Mouse (Mus musculus): ENCODE measurements around the gene Ttc28.

Ttc28 gene

DNA sequence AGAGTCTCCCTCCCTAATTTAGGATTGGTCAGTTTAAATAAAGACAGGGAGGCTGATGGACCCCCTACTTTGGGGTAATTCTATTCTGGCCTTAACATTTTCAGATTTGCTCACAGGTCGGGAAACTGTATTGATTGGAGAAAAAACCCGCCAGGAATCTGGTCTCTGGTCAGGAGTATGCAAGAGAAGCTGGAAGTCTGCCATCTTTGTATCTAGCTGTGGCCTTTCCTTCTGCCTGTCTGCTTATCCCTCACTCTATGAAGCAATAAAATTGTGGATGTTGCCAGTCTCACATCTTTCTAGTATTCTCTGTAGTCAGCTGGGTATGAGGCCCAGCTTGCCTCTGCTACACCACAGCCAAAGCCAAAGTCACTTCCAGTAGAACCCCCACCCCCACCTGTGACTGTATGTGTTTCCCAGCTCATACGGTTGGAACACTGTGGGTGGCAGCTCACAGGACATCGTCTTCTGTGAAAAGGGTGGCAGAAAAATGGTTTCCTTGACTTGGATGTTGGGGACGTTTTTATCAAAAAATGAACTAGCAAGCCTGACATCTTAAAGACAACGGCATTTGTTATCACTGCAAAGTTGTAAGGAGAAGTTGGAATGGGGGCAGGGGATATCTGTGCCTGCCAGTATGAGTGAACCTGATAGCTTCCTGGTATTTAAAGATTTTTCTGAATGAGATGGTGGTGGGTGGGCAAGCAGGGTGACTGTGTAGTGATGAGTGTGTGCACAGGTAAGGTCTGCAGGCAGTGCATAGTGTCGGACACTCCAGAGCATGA lies 281.7 kb downstream of the Ttc28 start:
- in situ Hi-C loops (cut with MboI; ENCODE audit: low pct_unique_long_range_greater_than_20kb in 1 of 2, low sequenced_read_pairs in 2 of 2, unreplicated experiment in 1 of 2): no loop called here

DNA sequence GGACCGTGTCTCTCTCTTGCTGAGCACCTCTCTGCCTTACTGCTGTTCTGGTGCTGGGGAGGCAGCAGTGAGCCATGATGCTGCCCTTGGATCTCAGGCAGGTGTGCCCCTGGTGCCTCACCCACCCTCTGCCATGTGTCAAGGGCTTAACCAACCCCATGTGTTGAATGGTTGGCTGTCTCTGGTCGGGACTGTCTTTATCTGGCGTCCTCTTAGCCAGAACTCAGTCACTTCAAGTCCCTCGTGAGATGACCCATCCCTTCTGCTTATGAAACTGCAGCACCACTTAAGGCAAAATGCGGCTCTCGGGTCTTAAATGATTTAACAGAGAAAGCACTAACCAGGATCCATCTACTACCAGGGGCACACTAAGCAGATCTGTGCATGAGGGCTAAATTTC lies 283.3 kb downstream of the Ttc28 start:
- in situ Hi-C loops (cut with MboI; ENCODE audit: low pct_unique_long_range_greater_than_20kb in 1 of 2, low sequenced_read_pairs in 2 of 2, unreplicated experiment in 1 of 2): no loop called here

DNA sequence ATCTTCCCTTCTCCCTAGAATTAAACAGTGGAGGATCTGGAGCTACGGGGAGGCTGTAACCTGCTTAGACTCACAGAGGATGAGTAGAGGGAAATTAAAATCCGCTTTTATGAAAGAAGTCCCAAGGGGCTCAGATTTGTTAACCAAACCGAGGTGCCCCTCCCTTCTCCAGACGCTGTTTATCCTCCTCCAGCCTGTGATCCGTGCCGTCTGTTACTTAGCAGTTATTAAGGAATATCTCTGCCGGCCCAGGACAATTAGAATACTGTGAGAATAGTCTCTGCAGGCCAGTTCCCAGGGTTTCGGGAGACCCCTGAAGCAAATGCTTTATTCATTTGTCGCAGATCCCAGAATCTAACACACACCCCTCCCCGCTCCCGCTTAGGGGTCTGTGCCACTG lies 283.8 kb downstream of the Ttc28 start:
- in situ Hi-C loops (cut with MboI; ENCODE audit: low pct_unique_long_range_greater_than_20kb in 1 of 2, low sequenced_read_pairs in 2 of 2, unreplicated experiment in 1 of 2): no loop called here

DNA sequence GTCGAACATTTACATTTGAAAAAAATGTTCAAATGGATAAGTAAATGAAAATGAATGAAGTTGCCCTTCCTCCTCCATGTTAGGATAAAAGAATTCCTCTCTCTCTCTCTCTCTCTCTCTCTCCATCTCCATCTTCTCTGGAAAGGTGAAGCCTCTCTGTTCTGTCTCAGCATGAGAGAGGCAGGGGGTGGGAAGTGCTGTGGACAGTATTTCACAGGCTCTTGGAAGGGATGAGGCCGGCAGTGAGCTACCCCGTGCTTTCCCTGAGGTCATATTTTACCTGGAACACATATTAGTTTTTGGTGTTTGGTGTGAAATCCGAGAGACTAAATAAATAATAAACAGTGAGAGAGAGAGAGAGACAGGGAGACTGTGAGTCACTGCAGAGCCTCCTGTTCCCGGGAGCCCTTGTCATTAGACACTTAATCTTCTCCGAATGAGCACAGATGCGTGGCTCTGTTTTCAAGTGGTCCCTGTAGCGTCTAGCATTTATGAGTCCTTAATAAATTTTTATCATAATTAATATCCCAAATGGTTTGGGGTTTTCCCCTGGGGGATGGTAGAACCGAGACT lies 284.8 kb downstream of the Ttc28 start:
- in situ Hi-C loops (cut with MboI; ENCODE audit: low pct_unique_long_range_greater_than_20kb in 1 of 2, low sequenced_read_pairs in 2 of 2, unreplicated experiment in 1 of 2): no loop called here

DNA sequence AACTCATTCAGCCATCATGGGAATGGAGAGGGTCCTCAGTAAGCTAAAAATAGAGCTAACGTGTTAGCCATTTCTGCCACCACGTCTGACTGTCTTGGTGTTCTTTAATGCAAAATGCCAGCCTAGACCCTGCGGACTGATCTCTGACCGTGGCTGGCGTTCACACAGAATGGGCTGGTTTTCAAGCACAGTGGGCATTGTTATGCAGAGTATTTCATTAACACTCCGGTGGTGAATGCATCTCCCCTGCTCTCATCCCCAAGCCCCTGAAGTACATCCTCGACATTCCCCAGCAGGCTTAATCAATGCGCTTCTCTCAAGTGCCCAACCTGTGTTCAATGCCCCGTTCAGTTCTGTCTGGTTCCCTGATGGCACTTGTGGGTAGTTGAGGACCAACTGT lies 290.8 kb downstream of the Ttc28 start:
- in situ Hi-C loops (cut with MboI; ENCODE audit: low pct_unique_long_range_greater_than_20kb in 1 of 2, low sequenced_read_pairs in 2 of 2, unreplicated experiment in 1 of 2): no loop called here

DNA sequence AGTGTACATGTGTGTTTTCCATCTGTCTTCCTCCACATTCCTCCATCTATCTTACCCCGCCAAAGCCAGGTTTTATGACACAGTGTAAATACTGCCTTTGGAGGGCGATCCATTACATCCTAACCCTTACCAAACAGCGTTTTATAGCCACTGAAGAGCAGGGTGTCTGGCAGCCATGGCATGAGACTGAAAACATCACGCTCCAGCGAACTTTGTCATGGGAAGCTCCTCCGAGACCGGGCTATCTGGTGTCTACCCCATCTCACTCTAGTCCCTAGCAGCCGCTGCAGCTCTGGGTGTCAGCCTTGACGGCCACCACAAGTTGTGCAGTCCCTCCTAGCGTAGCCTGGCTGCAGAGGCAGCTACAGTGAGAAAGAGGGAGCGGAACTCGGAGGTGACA lies 295.8 kb downstream of the Ttc28 start:
- in situ Hi-C loops (cut with MboI; ENCODE audit: low pct_unique_long_range_greater_than_20kb in 1 of 2, low sequenced_read_pairs in 2 of 2, unreplicated experiment in 1 of 2): no loop called here

DNA sequence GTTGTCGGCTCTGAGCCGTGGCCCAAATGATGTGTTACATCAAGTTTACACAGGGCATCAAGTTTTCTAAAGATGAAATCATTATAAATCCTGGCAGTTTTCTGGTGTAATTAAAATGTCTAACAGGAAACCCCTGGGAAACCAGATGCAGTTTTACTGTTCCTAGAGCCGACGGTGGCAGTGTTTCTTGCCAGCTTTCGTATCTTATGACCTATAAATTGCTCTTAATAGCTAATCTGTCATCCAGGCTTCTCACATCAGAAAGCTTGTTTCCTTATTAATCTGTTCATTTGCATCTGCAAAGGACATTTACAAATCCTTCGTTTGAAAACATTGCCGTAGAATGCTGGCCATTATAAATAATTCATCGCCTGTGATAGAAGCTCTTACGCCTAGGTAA lies 296.2 kb downstream of the Ttc28 start:
- in situ Hi-C loops (cut with MboI; ENCODE audit: low pct_unique_long_range_greater_than_20kb in 1 of 2, low sequenced_read_pairs in 2 of 2, unreplicated experiment in 1 of 2): no loop called here

DNA sequence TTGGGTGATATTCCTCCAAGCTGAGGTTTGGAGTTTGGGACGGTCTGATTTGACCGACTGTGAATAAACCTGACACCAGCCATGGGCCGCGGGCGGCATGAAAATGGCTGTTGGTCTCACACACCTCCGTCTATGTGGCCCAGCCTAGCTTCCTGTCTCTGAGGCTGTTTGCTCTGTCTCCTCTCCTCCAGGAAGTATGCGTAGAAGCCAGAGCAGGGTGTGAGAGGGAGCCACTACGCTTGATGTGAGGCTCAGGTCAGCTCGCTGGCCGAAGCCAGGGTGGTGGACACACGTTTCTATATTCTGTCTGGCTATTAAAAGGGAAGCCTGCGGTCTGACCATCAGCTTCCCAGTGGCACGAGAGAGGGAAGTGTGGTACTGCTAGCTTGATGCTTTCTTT lies 296.8 kb downstream of the Ttc28 start:
- in situ Hi-C loops (cut with MboI; ENCODE audit: low pct_unique_long_range_greater_than_20kb in 1 of 2, low sequenced_read_pairs in 2 of 2, unreplicated experiment in 1 of 2): no loop called here

DNA sequence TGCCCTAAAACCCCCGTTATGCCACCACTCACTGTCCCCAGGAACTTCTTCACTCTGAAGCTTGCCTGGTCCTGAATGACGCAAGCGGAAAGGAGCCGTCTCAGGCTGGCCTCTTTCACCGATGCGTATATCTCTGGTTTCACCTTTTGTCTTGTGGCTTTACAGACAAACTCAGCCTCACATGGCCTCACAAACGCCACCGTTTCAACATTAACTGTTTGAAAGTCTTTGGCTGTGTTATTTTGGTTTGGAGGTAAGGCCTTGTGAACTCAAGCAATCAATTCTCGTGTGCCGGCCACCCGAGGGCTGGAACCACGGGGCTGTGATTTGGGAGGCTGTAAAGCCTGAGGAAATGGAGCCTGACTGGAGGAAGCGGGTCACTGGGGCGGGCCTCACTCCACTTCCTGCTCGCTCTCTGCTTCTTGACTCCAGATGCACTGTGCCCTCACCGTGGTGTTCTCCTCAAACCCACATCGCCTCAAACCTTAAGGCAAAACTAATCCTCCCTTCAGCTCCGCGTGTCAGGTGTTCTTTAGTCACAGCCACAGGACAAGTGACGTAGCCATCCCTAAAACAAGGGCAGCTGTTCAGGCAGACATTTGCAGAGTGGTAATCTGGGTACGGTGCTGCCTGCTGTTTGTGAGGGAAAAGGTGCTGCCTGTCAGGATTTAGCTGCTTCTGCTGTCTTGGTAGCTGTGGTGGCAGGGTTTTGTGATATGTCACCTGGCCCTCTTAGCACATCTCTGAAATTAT lies 298.9 kb downstream of the Ttc28 start:
- in situ Hi-C loops (cut with MboI; ENCODE audit: low pct_unique_long_range_greater_than_20kb in 1 of 2, low sequenced_read_pairs in 2 of 2, unreplicated experiment in 1 of 2): no loop called here

DNA sequence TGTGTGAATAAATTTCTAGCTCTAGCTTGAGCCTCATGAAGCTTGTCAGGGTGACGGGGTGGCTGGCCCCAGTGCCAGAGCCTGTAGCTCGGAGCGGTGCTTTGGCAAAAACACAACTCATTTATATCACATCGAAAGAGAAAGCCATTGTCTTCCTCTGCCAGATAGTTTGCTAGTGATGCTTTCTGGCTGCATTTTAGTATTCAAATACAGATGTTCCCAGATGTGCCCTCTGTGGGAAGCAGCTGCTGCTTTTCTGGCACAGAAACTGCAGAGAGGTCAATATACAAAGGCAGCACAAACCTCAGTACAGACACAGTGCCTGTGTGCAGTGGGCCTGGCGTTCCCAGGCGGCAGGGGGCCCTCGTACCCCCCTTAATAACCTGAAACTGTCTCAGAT lies 300.0 kb downstream of the Ttc28 start:
- in situ Hi-C loops (cut with MboI; ENCODE audit: low pct_unique_long_range_greater_than_20kb in 1 of 2, low sequenced_read_pairs in 2 of 2, unreplicated experiment in 1 of 2): no loop called here

DNA sequence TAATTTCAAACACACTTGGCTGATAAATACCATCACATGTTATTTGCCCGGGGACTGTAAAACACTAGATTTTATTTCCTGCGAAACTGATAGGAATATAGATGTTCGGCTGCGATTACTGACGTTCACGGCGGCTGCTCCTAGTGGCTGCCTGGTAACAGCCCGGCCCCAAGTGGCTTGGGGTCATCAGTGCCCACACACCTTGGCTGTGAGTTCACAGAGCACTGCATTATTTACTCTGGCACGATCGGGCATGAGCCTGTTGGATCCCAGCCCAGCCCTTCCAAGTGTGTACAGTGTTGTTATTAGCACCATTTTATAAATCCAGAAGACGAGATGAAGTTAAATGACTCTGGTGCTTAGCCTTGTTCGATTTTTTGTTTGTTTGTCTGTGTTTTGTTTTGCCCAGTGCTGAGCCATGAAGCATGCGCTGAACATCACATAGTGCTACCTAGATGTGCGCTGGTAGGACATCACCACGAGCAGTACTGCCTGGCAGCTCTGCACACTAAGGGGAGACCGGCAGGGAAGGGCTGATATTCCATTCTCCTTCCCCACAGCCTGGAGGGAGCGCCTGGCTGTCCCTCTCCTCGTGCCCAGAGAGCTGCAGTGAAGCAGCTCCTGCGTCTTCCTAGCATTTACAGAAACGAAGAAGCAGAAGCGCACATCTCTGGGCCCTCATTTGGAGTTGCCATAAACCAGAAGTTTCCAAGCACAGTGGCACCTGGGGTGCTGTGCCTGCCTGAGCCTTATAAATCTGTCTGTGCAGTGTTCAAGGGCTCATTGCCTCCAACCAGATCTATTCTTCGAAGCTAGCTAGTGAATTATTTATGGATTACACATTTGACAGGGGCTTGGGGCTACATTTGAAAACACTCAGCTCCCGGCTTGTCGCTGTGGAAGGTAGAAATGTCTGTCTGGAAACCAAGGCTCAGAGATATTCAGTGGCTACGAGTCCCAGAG lies 300.8 kb downstream of the Ttc28 start:
- in situ Hi-C loops (cut with MboI; ENCODE audit: low pct_unique_long_range_greater_than_20kb in 1 of 2, low sequenced_read_pairs in 2 of 2, unreplicated experiment in 1 of 2): no loop called here

DNA sequence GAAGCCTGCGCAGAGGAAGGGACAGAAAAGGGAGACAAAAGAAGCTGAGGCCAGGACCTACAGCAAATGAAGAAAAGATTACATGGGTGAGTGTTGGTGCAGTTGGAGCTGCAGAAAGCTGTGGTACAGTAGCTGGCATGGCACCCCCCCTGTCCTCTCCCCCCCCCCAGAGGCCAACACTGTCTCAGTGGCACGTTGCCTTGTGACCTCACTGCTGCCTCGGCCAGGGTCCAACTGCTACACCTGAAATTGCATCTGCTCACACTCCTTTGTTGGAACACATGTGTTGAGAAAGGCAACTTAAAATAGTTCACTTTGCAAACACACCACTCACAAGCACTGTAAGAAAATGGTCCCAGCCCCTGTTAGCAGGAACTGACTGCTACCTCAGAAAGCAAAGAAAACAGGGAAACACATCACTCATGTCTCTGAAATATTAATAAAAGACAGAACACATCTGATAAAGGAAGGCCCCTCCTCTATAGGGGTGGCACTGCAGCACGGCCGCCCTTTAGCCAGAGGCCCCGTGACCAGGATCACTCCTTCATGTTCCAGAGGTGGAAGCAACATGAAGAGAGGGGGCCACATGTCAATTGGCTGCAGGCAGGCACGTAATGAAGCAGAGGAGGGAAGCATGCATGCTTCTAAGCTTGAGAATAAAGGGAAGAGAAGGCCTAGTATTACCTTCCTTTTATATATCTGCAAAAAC lies 301.8 kb downstream of the Ttc28 start:
- in situ Hi-C loops (cut with MboI; ENCODE audit: low pct_unique_long_range_greater_than_20kb in 1 of 2, low sequenced_read_pairs in 2 of 2, unreplicated experiment in 1 of 2): no loop called here

DNA sequence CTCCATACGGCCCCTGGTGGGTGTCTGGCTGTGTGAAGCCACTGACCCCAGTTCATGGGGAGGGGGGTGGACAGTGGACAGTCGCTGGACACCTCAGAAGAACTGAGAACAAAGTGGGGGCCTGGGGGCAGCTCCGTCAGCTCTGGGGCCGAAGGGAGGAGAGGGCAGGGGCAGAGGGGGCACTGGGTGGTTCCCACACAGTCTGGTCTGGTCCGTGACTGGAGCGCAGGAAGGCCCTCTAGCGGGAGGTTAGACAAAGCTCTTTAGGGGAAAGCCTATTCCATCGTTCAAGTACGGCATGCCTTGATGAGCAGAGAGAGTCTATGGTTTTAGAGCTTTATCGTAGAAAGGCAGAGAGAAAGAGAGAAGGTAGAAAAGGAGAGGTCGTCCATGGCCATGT lies 307.0 kb downstream of the Ttc28 start:
- in situ Hi-C loops (cut with MboI; ENCODE audit: low pct_unique_long_range_greater_than_20kb in 1 of 2, low sequenced_read_pairs in 2 of 2, unreplicated experiment in 1 of 2): no loop called here

DNA sequence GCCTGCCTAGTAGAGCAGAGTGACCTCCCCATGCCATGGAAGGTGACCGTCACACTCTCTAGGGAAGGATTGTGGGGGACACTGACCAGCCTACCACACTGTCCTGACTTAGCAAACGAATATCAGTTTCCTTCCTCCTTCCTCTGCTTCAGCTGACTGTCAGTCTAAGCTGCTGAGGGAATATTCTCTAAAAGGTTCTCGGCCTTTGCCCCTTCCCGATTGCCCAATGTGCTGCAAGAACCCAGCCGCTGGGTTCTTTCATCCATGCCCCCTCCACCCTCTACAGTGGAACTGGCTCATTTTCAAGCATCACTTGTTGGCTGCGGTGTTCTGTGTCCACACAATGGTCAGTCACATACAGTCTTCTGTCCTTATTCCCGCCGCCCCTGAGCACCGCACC lies 312.4 kb downstream of the Ttc28 start:
- in situ Hi-C loops (cut with MboI; ENCODE audit: low pct_unique_long_range_greater_than_20kb in 1 of 2, low sequenced_read_pairs in 2 of 2, unreplicated experiment in 1 of 2): no loop called here

DNA sequence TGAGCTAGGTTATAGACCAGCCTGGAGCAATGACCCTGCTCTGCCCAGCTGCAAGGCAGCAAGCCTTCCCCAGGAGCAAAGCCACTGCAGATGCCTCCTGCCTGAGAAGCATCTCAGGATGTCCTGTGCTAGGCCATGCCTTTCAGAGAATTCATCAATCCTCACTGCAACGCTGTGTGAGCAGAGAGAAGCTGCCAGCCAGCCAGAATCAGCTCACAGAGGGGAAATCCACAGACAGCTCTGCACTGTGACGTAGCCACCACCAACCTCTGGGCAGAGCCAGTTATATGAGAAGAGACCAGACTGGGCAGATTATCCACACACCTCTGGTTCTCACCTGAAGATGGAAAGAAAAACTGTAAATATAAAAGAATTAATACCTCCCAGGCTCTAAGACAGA lies 315.2 kb downstream of the Ttc28 start:
- in situ Hi-C loops (cut with MboI; ENCODE audit: low pct_unique_long_range_greater_than_20kb in 1 of 2, low sequenced_read_pairs in 2 of 2, unreplicated experiment in 1 of 2): no loop called here

DNA sequence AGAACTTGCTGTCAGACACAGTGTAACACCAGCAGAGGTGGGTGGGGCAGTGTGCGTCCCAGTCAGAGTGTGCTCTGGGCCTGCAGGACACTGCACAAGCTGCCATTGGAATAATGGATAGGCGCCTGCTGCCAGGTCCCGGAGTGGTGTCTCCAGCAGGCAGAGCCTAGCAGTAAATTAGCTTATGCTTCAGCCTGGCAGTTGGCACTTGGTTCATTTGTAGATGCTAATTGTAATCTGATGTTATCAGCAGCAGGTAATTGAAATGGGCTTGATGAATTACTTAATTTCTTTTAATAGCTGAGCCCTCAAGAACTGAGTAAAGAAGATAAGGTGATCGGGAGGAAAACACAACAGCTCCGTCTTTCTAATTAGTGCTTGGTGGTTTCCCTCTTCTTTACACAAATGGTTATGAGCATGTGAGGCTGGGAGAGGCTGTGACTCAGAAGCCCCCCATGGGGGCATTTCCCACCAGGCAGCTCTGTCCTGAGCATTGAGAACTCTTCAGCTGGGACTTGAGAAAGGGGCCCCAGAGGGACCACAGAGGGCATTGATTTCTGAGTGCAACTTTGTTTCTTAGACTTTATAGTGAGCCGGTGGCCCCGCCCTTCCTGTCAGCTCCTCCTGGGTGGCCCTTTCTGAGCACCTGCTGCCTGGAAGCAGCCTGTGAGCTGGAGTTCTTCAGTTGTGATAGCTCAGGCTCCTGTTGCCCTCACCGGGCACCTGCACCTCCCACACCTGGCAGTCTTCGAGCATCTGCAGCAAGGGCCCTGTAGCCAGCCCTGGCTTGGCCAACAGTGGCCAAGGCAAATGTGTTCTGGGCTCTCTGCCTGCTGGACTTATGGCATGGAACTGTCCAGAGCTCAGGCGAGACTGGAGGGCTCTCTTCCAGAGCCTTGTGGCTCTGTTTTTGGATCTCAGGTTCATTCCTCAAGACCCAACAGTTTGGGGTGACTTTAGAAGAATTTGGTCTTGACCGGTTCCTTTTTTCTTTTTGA lies 316.2 kb downstream of the Ttc28 start:
- in situ Hi-C loops (cut with MboI; ENCODE audit: low pct_unique_long_range_greater_than_20kb in 1 of 2, low sequenced_read_pairs in 2 of 2, unreplicated experiment in 1 of 2): no loop called here

DNA sequence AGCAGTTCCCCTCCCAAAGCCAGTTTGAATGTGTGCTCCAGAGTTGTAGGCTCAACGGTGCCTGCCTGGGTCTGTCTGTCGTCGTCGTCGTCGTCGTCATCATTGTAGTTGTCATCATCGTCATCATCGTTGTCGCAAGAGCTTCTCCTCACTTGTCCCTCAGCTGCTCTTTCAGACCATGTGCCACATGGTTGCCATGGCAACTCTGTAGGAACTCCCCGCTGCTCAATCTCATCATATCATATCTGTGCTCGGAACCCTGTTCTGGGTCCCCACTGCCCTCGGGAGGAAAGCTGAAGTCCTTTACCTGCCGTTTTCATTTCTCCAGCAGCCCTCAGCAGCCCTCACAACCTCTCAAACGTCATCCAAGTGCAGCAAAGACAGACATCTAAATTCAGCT lies 318.1 kb downstream of the Ttc28 start:
- in situ Hi-C loops (cut with MboI; ENCODE audit: low pct_unique_long_range_greater_than_20kb in 1 of 2, low sequenced_read_pairs in 2 of 2, unreplicated experiment in 1 of 2): no loop called here
